23 mouse cellular contexts compared by ENCODE assay signal in the genomic region with DNA sequence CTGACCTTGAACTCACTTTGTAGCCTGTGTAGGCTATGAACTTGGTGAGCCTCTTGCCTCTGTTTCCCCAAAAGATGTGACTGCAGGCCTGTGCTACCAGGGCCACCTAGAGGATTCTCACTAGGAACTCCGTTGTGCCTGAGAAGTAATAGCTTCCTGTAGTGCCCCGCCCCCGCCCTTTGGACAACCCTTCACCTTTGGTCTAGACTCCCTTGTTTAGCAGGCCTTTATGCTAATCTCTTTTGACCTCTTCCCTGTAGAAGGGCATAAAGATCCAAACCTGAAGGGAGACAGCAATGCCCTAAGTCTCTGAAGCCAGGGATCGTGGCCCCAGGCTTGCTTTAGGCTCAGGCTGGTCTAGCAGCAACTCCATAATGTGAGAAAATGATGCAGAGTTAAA. TPM values are rescaled to one million over a fixed set of nuclear protein-coding genes. Genes with fewer than 3 reads are reported as not detected.
DNase-seq lines count a peak whose midpoint lies in the region; ATAC-seq and TF ChIP-seq lines count a peak whose summit lies in the region.
"Had no signal": no experiment of that assay in that cellular context is flagged by ENCODE, and none has a peak within 500 bp of the region (broad histone marks: within the 10 kb centered on the region; RNA-seq: fewer than 3 reads in every experiment).

No protein-coding gene starts in this region.

- no peak overlapping the region for H3K4me2 ChIP-seq in liver, embryonic 14.5 days (ENCODE audit: low read depth)
- H3K4me2 ChIP-seq in liver, embryonic 12.5 days: no peak overlapping the region
- H3K4me2 ChIP-seq in intestine, embryonic 16.5 days (ENCODE audit: low read depth, low read length): no peak overlapping the region
- H3K4me2 ChIP-seq in stomach, postnatal 0 days (replicated peaks; ENCODE audit: low read depth): no peak overlapping the region
- no peak overlapping the region for H3K4me2 ChIP-seq in midbrain, embryonic 13.5 days (replicated peaks)
- H3K4me2 ChIP-seq: embryonic facial prominence, embryonic 13.5 days; forebrain, embryonic 12.5 days; heart, embryonic 12.5 days had no signal

- H3K27me3 ChIP-seq in liver, embryonic 14.5 days (ENCODE audit: control insufficient read depth, insufficient read depth, low read length): no peaks in the 10 kb centered on the region
- H3K27me3 ChIP-seq in liver, embryonic 12.5 days (replicated peaks): no peaks in the 10 kb centered on the region
- H3K27me3 ChIP-seq in intestine, embryonic 16.5 days (replicated peaks; ENCODE audit: control insufficient read depth, insufficient read depth, low read length): no peaks in the 10 kb centered on the region
- H3K27me3 ChIP-seq in stomach, postnatal 0 days (ENCODE audit: control insufficient read depth, insufficient read depth, low read length): no peaks in the 10 kb centered on the region
- no peaks in the 10 kb centered on the region for H3K27me3 ChIP-seq in midbrain, embryonic 13.5 days
- H3K27me3 ChIP-seq: embryonic facial prominence, embryonic 13.5 days; forebrain, embryonic 12.5 days; heart, embryonic 12.5 days had no signal

- TF ChIP-seq CTCF in liver, embryonic 14.5 days (IDR thresholded peaks at IDR 0.05; ENCODE audit: low read depth): no peak
- TF ChIP-seq CTCF in stomach, postnatal 0 days (IDR thresholded peaks at IDR 0.05; ENCODE audit: low read depth): no peak

- WGBS in liver, embryonic 14.5 days (ENCODE audit: insufficient replicate concordance): 36% methylated on average over 4 of the region's 4 CpGs
- 57% methylated on average over 4 of the region's 4 CpGs for WGBS in liver, embryonic 12.5 days (ENCODE audit: insufficient replicate concordance)
- 64% methylated on average over 4 of the region's 4 CpGs for WGBS in intestine, embryonic 16.5 days
- 55% methylated on average over 4 of the region's 4 CpGs for WGBS in stomach, postnatal 0 days
- 74% methylated on average over 4 of the region's 4 CpGs for WGBS in midbrain, embryonic 13.5 days

- peaks cover 0 to 9% of the 10 kb centered on the region in 2 experiments; a peak in 2 of 4 replicates for H3K4me1 ChIP-seq in liver, embryonic 14.5 days (replicated peaks; ENCODE audit: control insufficient read depth in 2 of 2, insufficient read depth in 2 of 2, low read length in 1 of 2)
- 0 out of 2 replicates have a peak, but pooled peaks cover 4% of the 10 kb centered on the region for H3K4me1 ChIP-seq in liver, embryonic 12.5 days
- H3K4me1 ChIP-seq in intestine, embryonic 16.5 days (ENCODE audit: control insufficient read depth, insufficient read depth, low read length): no peaks in the 10 kb centered on the region
- H3K4me1 ChIP-seq in stomach, postnatal 0 days (replicated peaks; ENCODE audit: control insufficient read depth, insufficient read depth): no peaks in the 10 kb centered on the region
- H3K4me1 ChIP-seq in midbrain, embryonic 13.5 days (replicated peaks): no peaks in the 10 kb centered on the region
- H3K4me1 ChIP-seq: heart, embryonic 12.5 days had no signal

- 0 out of 2 replicates have a peak, but pooled peaks have one; percentile 19 for ATAC-seq in liver, embryonic 14.5 days (ENCODE audit: insufficient read depth)
- ATAC-seq in liver, embryonic 12.5 days: no peak
- peak; percentile 60 for ATAC-seq in intestine, embryonic 16.5 days
- peak; percentile 64 for ATAC-seq in stomach, postnatal 0 days (ENCODE audit: low FRiP score, low TSS enrichment)
- no peak for ATAC-seq in megakaryocyte, adult 5-6 weeks (ENCODE audit: poor library complexity, severe bottlenecking)
- ATAC-seq in midbrain, embryonic 13.5 days: no peak
- ATAC-seq: forebrain, postnatal 0 days had no signal

- no peak for TF ChIP-seq EP300 in liver, embryonic 14.5 days (IDR thresholded peaks at IDR 0.05; ENCODE audit: low read depth)
- no peak for TF ChIP-seq EP300 in stomach, postnatal 0 days (optimal IDR thresholded peaks at IDR 0.05)

- no peaks in the 10 kb centered on the region for H3K36me3 ChIP-seq in liver, embryonic 14.5 days (replicated peaks; ENCODE audit: control insufficient read depth, insufficient read depth, low read depth)
- H3K36me3 ChIP-seq in liver, embryonic 12.5 days: no peaks in the 10 kb centered on the region
- no peaks in the 10 kb centered on the region for H3K36me3 ChIP-seq in intestine, embryonic 16.5 days (ENCODE audit: control insufficient read depth, insufficient read depth, low read length)
- no peaks in the 10 kb centered on the region for H3K36me3 ChIP-seq in stomach, postnatal 0 days (ENCODE audit: control insufficient read depth, insufficient read depth, low read length)
- no peaks in the 10 kb centered on the region for H3K36me3 ChIP-seq in midbrain, embryonic 13.5 days
- H3K36me3 ChIP-seq: embryonic facial prominence, embryonic 13.5 days; forebrain, embryonic 12.5 days; heart, embryonic 12.5 days had no signal

- DNase-seq in liver, embryonic 14.5 days (ENCODE audit: low read depth in 3 of 3, low spot score in 3 of 3): no peak
- DNase-seq in R1 (ENCODE audit: low read depth, low spot score): peak; percentile 57
- peak; percentile 64 for DNase-seq in stomach, postnatal 0 days (ENCODE audit: low spot score)
- DNase-seq in thymus, postnatal 4 days: no peak

- no peak overlapping the region for H3K27ac ChIP-seq in liver, embryonic 14.5 days
- H3K27ac ChIP-seq in liver, embryonic 12.5 days: no peak overlapping the region
- H3K27ac ChIP-seq in intestine, embryonic 16.5 days (ENCODE audit: low read length): no peak overlapping the region
- H3K27ac ChIP-seq in stomach, postnatal 0 days (replicated peaks): no peak overlapping the region
- no peak overlapping the region for H3K27ac ChIP-seq in midbrain, embryonic 13.5 days
- H3K27ac ChIP-seq: embryonic facial prominence, embryonic 13.5 days; forebrain, embryonic 12.5 days had no signal

- H3K9me3 ChIP-seq in liver, embryonic 14.5 days (ENCODE audit: control insufficient read depth, low read length): no peaks in the 10 kb centered on the region
- H3K9me3 ChIP-seq in liver, embryonic 12.5 days (replicated peaks): no peaks in the 10 kb centered on the region
- no peaks in the 10 kb centered on the region for H3K9me3 ChIP-seq in intestine, embryonic 16.5 days (ENCODE audit: control insufficient read depth, low read length)
- no peaks in the 10 kb centered on the region for H3K9me3 ChIP-seq in stomach, postnatal 0 days (ENCODE audit: control insufficient read depth, low read length)
- H3K9me3 ChIP-seq in midbrain, embryonic 13.5 days: no peaks in the 10 kb centered on the region
- H3K9me3 ChIP-seq: embryonic facial prominence, embryonic 13.5 days; forebrain, embryonic 12.5 days; heart, embryonic 12.5 days had no signal

- H3K9ac ChIP-seq in liver, embryonic 14.5 days (replicated peaks): no peak overlapping the region
- H3K9ac ChIP-seq in liver, embryonic 12.5 days: no peak overlapping the region
- no peak overlapping the region for H3K9ac ChIP-seq in intestine, embryonic 16.5 days (ENCODE audit: low read depth, low read length)
- H3K9ac ChIP-seq in stomach, postnatal 0 days (ENCODE audit: low read length): no peak overlapping the region
- no peak overlapping the region for H3K9ac ChIP-seq in midbrain, embryonic 13.5 days (replicated peaks)
- H3K9ac ChIP-seq: embryonic facial prominence, embryonic 13.5 days; forebrain, embryonic 12.5 days; forebrain, postnatal 0 days; heart, embryonic 12.5 days had no signal

- H3K4me3 ChIP-seq in liver, embryonic 14.5 days (ENCODE audit: insufficient read depth in 1 of 2, low read depth in 2 of 2, low read length in 2 of 2): no peak overlapping the region
- no peak overlapping the region for H3K4me3 ChIP-seq in liver, embryonic 12.5 days
- no peak overlapping the region for H3K4me3 ChIP-seq in intestine, embryonic 16.5 days (ENCODE audit: low read length)
- no peak overlapping the region for H3K4me3 ChIP-seq in stomach, postnatal 0 days (ENCODE audit: low read depth, low read length)
- H3K4me3 ChIP-seq in midbrain, embryonic 13.5 days (replicated peaks): no peak overlapping the region
- H3K4me3 ChIP-seq: embryonic facial prominence, embryonic 13.5 days; forebrain, embryonic 12.5 days; heart, embryonic 12.5 days had no signal

RNA-seq across cellular contexts. Expression of a gene that starts 5.0 kb away (rescaled TPM):
- polyA plus RNA-seq in liver, embryonic 14.5 days (2012; rRNA removed): 0.04 and 0.07 TPM in 2 replicates
- polyA plus RNA-seq in liver, embryonic 14.5 days (2014; fragmentation: Nextera tagmentation; extraction: Ambion mirVana): 0.39 and 0.42 TPM in 2 replicates
- polyA plus RNA-seq in liver, embryonic 12.5 days (2016; fragmentation: Nextera tagmentation; extraction: Ambion mirVana): 0.19 and 0.26 TPM in 2 replicates
- 0.18 and 0.24 TPM in 2 replicates for polyA plus RNA-seq in intestine, embryonic 16.5 days (2015; fragmentation: Nextera tagmentation; extraction: Ambion mirVana)
- 31.3 and 43.4 TPM in 2 replicates for polyA plus RNA-seq in stomach, postnatal 0 days (2015; fragmentation: Nextera tagmentation; extraction: Ambion mirVana)
- not detected in 2 replicates for total RNA-seq in megakaryocyte, adult 5-6 weeks (2015)
- total RNA-seq in megakaryocyte, adult 5-6 weeks (2017): not detected in 2 replicates
- polyA plus RNA-seq in midbrain, embryonic 13.5 days (2015; fragmentation: Nextera tagmentation; extraction: Ambion mirVana): 0.46 and 0.66 TPM in 2 replicates
- total RNA-seq: MEL had no signal
- polyA plus RNA-seq: forebrain, embryonic 12.5 days; heart, embryonic 12.5 days had no signal

RNA-seq across cellular contexts. Expression of a gene that starts 28.9 kb away (rescaled TPM):
- not detected in 2 replicates for polyA plus RNA-seq in liver, embryonic 14.5 days (2012; rRNA removed)
- polyA plus RNA-seq in liver, embryonic 14.5 days (2014; fragmentation: Nextera tagmentation; extraction: Ambion mirVana): not detected in 2 replicates
- not detected in 2 replicates for polyA plus RNA-seq in liver, embryonic 12.5 days (2016; fragmentation: Nextera tagmentation; extraction: Ambion mirVana)
- polyA plus RNA-seq in intestine, embryonic 16.5 days (2015; fragmentation: Nextera tagmentation; extraction: Ambion mirVana): 0.24 TPM in 1 of 2 replicates, not detected in the other
- 0.11 and 0.22 TPM in 2 replicates for polyA plus RNA-seq in stomach, postnatal 0 days (2015; fragmentation: Nextera tagmentation; extraction: Ambion mirVana)
- not detected in 2 replicates for total RNA-seq in megakaryocyte, adult 5-6 weeks (2015)
- total RNA-seq in megakaryocyte, adult 5-6 weeks (2017): not detected in 2 replicates
- not detected in 2 replicates for polyA plus RNA-seq in midbrain, embryonic 13.5 days (2015; fragmentation: Nextera tagmentation; extraction: Ambion mirVana)
- total RNA-seq: adrenal gland, adult 2 months; adrenal gland, postnatal 36 days; forebrain, postnatal 0 days; gastrocnemius, adult 18-20 months; gastrocnemius, postnatal 14 days; heart, adult 8-10 months; heart, postnatal 25 days; MEL had no signal
- polyA plus RNA-seq: adrenal gland, adult 2 months; cortical plate, adult 2 months; forebrain, embryonic 12.5 days; forebrain, postnatal 0 days; heart, embryonic 12.5 days; heart, embryonic 16.5 days; hindbrain, embryonic 11.5 days; hindbrain, embryonic 16.5 days had no signal

RNA-seq across cellular contexts. Expression of a gene that starts 38.3 kb away (rescaled TPM):
- 3.8 and 4.0 TPM in 2 replicates for polyA plus RNA-seq in liver, embryonic 14.5 days (2012; rRNA removed)
- polyA plus RNA-seq in liver, embryonic 14.5 days (2014; fragmentation: Nextera tagmentation; extraction: Ambion mirVana): 8.4 and 10.6 TPM in 2 replicates
- polyA plus RNA-seq in liver, embryonic 12.5 days (2016; fragmentation: Nextera tagmentation; extraction: Ambion mirVana): 0.92 and 0.97 TPM in 2 replicates
- polyA plus RNA-seq in intestine, embryonic 16.5 days (2015; fragmentation: Nextera tagmentation; extraction: Ambion mirVana): 734 and 860 TPM in 2 replicates
- polyA plus RNA-seq in stomach, postnatal 0 days (2015; fragmentation: Nextera tagmentation; extraction: Ambion mirVana): 134 and 155 TPM in 2 replicates
- total RNA-seq in megakaryocyte, adult 5-6 weeks (2015): 0.96 TPM in 1 of 2 replicates, not detected in the other
- total RNA-seq in megakaryocyte, adult 5-6 weeks (2017): not detected in 2 replicates
- 0.81 and 0.97 TPM in 2 replicates for polyA plus RNA-seq in midbrain, embryonic 13.5 days (2015; fragmentation: Nextera tagmentation; extraction: Ambion mirVana)

Comparison
In these comparisons a context has a peak if more than half of its experiments do, and no peak if none do; other contexts are left out.
1. ATAC-seq: peak in liver, embryonic 14.5 days (single experiment), intestine, embryonic 16.5 days (single experiment) and stomach, postnatal 0 days (single experiment); none in liver, embryonic 12.5 days (single experiment), megakaryocyte, adult 5-6 weeks (single experiment) and midbrain, embryonic 13.5 days (single experiment).
2. DNase-seq: peak in R1 (single experiment) and stomach, postnatal 0 days (single experiment); none in liver, embryonic 14.5 days (0 of 3) and thymus, postnatal 4 days (single experiment).
3. RNA of a gene that starts 5.0 kb away (polyA plus RNA-seq): 31.3 to 43.4 TPM in stomach, postnatal 0 days; 0.46 to 0.66 TPM in midbrain, embryonic 13.5 days, 0.04 to 0.42 TPM in liver, embryonic 14.5 days, 0.19 to 0.26 TPM in liver, embryonic 12.5 days and 0.18 to 0.24 TPM in intestine, embryonic 16.5 days; every median in the first group is over 10 times any median in the second.
4. RNA of a gene that starts 38.3 kb away (polyA plus RNA-seq): 734 to 860 TPM in intestine, embryonic 16.5 days and 134 to 155 TPM in stomach, postnatal 0 days; 3.8 to 10.6 TPM in liver, embryonic 14.5 days, 0.92 to 0.97 TPM in liver, embryonic 12.5 days and 0.81 to 0.97 TPM in midbrain, embryonic 13.5 days; every median in the first group is over 10 times any median in the second.